Mouse (Mus musculus) thymus, adult 2 months (tissue): Measurements from ENCODE around the gene Atf2. TPM values are rescaled to one million over a fixed set of nuclear protein-coding genes. Genes with fewer than 3 reads are reported as not detected.
"Not testable (repeated sequence)": the region's sequence is repeated elsewhere in the genome, so short reads cannot be mapped to it uniquely, and the experiment has no call there.

Experiments
- DNase-seq: peaks from one replicate; pipeline ENCODE4 v3.0.0; 2021
- H3K27ac ChIP-seq: fragments of 200-500 bp; 2 replicates; pipeline ENCODE4 v1.5.1; 2012; ENCODE audit warnings: low read length, control low read depth; ENCODE audit not compliant: control insufficient read depth, insufficient read depth
- H3K27me3 ChIP-seq: fragments of 200-500 bp; 2 replicates; pipeline ENCODE4 v1.6.1; 2012; ENCODE audit warnings: mild to moderate bottlenecking, low read length, moderate library complexity, mixed read lengths; ENCODE audit not compliant: control insufficient read depth, insufficient read depth
- H3K36me3 ChIP-seq: fragments of 200-500 bp; 2 replicates; pipeline ENCODE4 v1.6.1; 2012; ENCODE audit warnings: mild to moderate bottlenecking, low read length, moderate library complexity; ENCODE audit not compliant: control insufficient read depth, insufficient read depth
- H3K4me1 ChIP-seq: fragments of 200-500 bp; replicated peaks from 2 replicates; pipeline ENCODE4 v1.6.1; 2012; ENCODE audit warnings: low read length; ENCODE audit not compliant: control insufficient read depth, insufficient read depth
- H3K4me3 ChIP-seq: fragments of 200-500 bp; 2 replicates; pipeline ENCODE4 v1.5.1; 2012; ENCODE audit warnings: mild to moderate bottlenecking, low read length, control low read depth, moderate library complexity; ENCODE audit not compliant: control insufficient read depth, insufficient read depth
- CTCF ChIP-seq: fragments of 200-500 bp; IDR thresholded peaks from 2 replicates; pipeline ENCODE4 v1.5.1; 2012; ENCODE audit warnings: mild to moderate bottlenecking, control low read depth, low read length, moderate library complexity, borderline replicate concordance; ENCODE audit not compliant: control insufficient read depth, poor library complexity, insufficient read depth; ENCODE audit errors: extremely low read depth
- POLR2A ChIP-seq: fragments of 200-500 bp; IDR thresholded peaks from 2 replicates; pipeline ENCODE4 v1.6.1; 2012; ENCODE audit warnings: mild to moderate bottlenecking, low read length, control low read depth, moderate library complexity; ENCODE audit not compliant: control insufficient read depth, poor library complexity, insufficient read depth; ENCODE audit errors: extremely low read depth
- WGBS: fragments of 180-500 bp; shearing (Covaris S2); methylation state at CpG from one replicate; pipeline ENCODE4 v1.1.7; 2018; 5-methylcytosine and 5-hydroxymethylcytosine counted together
- polyA plus RNA-seq: library from polyadenylated mRNA; depleted of rRNA; stranded (reverse); fragments of >200 nt; gene quantifications from 2 replicates; pipeline ENCODE4 v1.2.3, GENCODE M21; 2012

Gene Atf2
- polyA plus RNA-seq, 1 experiment, result 24.1 TPM

DNA sequence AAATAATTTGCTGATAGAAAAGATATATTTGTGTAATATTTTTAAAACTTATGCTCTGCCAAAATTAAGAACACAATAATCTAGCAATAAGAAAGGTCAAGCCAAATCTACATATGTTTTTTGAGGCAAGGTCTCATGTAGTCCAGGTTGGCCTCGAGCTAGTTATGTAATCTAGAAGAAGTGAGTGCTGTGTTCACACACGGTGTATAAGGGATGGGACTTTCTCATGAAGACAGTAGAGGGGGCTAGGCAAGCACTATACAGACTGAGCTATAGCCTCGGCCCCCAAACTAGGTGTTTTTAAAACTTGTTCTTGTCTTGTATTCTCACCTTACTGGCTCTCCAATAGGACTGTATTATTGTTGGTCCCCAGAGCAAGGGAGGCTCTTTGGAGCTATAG, 33.1 kb upstream of the Atf2 start:
- Histone ChIP-seq H3K27me3 (no peaks in the 10 kb centered on the region), H3K36me3 (no peaks in the 10 kb centered on the region), H3K4me1 (no peaks in the 10 kb centered on the region), H3K27ac (no peak overlapping the region), H3K4me3 (no peak overlapping the region)
- no peak for DNase-seq
- WGBS, result 51% methylated on average over 3 of the region's 3 CpGs
- TF ChIP-seq POLR2A (no peak), CTCF (no peak)

DNA sequence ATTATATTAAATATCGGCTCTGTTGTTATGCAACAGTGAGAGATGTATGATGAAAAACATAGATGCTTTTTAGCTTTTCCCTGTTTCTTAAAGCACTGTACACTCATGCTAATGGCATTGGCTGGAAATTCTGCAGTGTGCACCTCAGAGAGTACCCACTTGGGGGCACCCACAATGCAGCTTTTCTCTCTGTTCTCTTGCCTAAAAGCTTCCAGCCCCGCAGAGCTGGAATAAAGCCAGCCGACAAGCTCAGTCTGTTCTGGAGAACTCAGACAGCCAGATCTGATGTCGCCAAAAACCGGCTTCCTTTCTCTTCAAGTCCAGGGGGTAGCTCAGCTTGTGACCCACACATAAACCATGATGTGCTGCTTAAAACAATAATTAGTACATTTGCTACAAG, 32.6 kb upstream of the Atf2 start:
- no peak overlapping the region for H3K4me3 ChIP-seq
- H3K27me3 ChIP-seq, result no peaks in the 10 kb centered on the region
- H3K36me3 ChIP-seq, result no peaks in the 10 kb centered on the region
- 22% methylated on average over 5 of the region's 5 CpGs for WGBS
- TF ChIP-seq POLR2A, result no peak
- no peak for TF ChIP-seq CTCF
- H3K4me1 ChIP-seq, result no peaks in the 10 kb centered on the region
- peak; percentile 15 for DNase-seq
- no peak overlapping the region for H3K27ac ChIP-seq

DNA sequence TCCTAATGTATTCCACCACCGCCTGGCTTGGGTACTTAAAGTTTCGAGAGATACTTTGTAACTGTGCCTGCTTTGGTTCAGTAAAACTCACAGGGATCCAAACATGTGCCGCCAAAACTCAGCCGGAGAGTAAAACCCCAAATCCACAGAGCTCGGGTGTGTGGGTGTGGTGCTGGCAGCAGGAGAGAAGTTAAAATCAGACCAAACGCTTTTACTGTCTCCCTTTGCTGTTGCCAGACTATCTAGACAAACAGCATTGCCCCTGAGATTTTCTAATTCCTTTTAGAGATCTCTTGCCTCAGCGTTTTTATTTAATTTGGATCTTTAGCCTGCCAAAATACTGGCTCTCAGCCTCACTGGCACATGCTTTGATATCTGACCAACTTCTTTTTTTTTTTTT, 27.2 kb upstream of the Atf2 start:
- DNase-seq, result no peak
- no peaks in the 10 kb centered on the region for H3K4me1 ChIP-seq
- no peaks in the 10 kb centered on the region for H3K27me3 ChIP-seq
- no peak overlapping the region for H3K27ac ChIP-seq
- 77% methylated on average over 7 of the region's 7 CpGs for WGBS
- TF ChIP-seq CTCF, result no peak
- TF ChIP-seq POLR2A, result no peak
- no peak overlapping the region for H3K4me3 ChIP-seq
- no peaks in the 10 kb centered on the region for H3K36me3 ChIP-seq

DNA sequence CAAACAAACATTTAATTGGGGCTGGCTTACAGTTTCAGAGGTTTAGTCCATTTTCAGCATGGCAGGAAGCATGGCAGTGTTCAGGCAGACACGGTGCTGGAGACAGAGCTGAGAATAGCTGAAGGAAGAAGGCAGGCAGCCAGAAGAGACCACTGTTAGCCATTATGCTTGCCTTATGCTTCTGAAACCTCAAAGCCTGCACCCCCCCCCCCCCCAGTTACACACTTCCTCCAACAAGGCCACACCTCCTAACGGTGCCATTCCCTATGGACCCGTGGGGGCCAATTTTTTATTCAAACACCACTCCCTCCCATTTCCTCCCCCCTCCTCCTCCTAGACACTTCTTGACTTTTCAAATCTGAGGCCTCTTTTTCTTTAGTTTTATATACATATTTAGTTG, 19.8 kb upstream of the Atf2 start:
- Histone ChIP-seq H3K4me1 (peaks cover 3% of the 10 kb centered on the region; the same call in 1 of the 2 replicates), H3K36me3 (peaks cover 19% of the 10 kb centered on the region), H3K4me3 (no peak overlapping the region), H3K27me3 (no peaks in the 10 kb centered on the region), H3K27ac (no peak overlapping the region)
- WGBS, result 27% methylated on average over 3 of the region's 3 CpGs
- TF ChIP-seq POLR2A (no peak), CTCF (no peak)
- DNase-seq, result no peak

DNA sequence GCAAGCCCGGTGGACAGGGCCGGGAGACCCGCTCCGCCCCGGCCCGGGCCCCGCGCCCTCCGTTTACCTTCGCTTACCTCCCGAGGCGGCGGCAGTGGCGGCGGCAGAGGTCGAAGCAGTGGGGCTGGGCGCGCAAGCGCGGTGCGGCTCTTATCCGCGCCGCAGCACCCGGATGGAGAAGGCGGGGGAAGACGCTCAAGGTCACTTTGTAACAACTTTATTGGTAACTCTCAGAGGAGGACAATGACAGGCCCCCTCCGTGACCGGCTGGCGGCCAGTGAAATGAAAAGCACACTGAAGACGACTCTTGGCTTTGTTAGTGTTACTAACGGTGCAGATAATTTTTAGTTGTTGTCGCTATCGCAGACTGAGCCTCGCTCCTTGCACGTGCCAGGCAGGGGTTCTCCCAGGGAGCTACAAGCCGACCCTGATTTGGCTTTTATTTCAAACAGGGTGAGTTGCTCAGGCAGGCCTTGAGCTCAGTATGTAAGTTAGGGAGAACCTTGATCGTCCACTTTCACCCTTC, 18.8 kb upstream of the Atf2 start, which contains the start of gene Atp5g3:
TSS of gene Atp5g3 (minus strand) at position 152 of the 526 bp plus-strand sequence.
- peak within 1 kb of the TSS; percentile 86 for H3K4me3 ChIP-seq
- H3K27ac ChIP-seq, result peak within 1 kb of the TSS; percentile 58
- H3K27me3 ChIP-seq, result no peaks in the 10 kb centered on the region
- H3K4me1 ChIP-seq, result peaks cover 3% of the 10 kb centered on the region; the same call in 1 of the 2 replicates
- TF ChIP-seq CTCF, result 0 out of 2 replicates have a peak, but pooled peaks have one; percentile 39
- TF ChIP-seq POLR2A, result peak; percentile 91
- under 1% methylated on average over 38 of the region's 38 CpGs for WGBS
- H3K36me3 ChIP-seq, result peaks cover 27% of the 10 kb centered on the region
- DNase-seq, result peak; percentile 92

DNA sequence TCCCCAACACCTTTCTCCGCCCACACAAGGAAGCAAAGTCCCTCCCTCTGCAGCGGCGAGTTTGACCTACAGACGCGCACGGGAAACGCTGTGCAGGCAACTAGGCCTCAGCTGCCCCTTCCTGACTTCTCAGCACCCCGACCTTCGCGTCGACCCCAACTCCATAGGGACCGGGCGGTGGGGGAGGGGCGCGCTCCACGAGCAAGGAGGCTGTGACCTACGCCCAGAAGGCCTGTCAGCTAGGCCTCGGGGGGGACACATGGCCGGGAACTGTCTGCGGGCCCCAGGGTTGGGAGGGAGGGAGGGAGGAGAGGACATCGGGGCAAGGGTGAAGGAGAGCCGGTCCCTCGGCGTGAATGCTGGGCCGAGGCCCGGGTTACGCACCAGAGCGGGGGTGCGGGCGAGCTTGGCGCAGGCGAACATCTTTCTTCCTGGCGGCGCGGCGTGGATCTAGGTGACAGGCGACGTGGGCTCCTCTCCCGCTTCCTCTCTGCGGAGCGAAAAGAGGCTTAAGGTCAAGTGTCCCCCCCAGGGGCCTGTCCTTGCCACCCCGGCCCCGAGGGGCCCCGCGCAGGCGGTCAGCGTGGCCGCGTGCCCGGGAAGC, 18.2 kb upstream of the Atf2 start:
- Histone ChIP-seq H3K27ac (peak overlapping the region; percentile 58), H3K4me1 (peaks cover 3% of the 10 kb centered on the region; the same call in 1 of the 2 replicates), H3K27me3 (no peaks in the 10 kb centered on the region), H3K4me3 (peak overlapping the region; percentile 86), H3K36me3 (peaks cover 27% of the 10 kb centered on the region)
- under 1% methylated on average over 49 of the region's 50 CpGs for WGBS
- peak; percentile 49 for DNase-seq
- TF ChIP-seq POLR2A (no peak), CTCF (no peak)

DNA sequence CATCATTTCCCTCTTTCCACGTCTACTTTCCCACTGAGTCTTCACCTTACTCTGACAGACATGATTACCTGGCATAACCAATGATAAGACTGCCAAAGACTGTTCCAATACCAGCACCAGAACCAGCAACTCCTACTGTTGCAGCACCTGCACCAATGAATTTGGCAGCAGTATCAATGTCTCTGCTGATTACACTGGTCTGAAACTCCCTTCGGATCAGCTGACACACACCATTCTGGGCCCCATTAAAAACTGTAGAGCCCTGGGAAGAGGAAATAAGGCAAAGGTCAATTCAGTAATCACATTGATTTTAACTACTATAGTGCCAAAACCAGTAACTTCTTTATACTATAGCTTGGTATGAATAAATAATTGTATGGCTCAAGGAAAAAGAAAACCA, 16.7 kb upstream of the Atf2 start:
- Histone ChIP-seq H3K36me3 (peaks cover 27% of the 10 kb centered on the region), H3K27me3 (no peaks in the 10 kb centered on the region), H3K4me1 (peaks cover 3% of the 10 kb centered on the region; the same call in 1 of the 2 replicates), H3K27ac (no peak overlapping the region), H3K4me3 (no peak overlapping the region)
- 98% methylated on average over 2 of the region's 2 CpGs for WGBS
- DNase-seq, result no peak
- TF ChIP-seq POLR2A, result no peak
- no peak for TF ChIP-seq CTCF

DNA sequence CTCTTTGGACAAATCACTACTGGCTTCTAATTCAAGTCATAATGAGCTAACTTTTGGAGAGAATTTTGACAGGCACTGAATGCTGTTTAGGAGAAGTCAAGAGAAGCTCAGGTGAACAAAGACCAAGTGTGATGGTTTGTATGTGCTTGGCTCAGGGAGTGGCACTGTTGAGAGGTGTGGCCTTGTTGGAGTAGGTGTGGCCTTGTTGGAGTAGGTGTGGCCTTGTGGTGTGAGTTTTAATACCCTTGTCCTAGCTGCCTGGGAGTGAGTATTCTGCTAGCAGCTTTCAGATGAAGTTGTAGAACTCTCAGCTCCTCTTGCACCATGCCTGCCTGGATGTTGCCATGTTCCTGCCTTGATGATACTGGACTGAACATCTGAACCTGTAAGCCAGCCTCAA, 12.2 kb upstream of the Atf2 start:
- DNase-seq, H3K4me3 ChIP-seq, H3K27me3 ChIP-seq, H3K4me1 ChIP-seq, H3K27ac ChIP-seq: not testable (repeated sequence)
- peaks cover 27% of the 10 kb centered on the region for H3K36me3 ChIP-seq
